Mouse (Mus musculus) v-Abl transformed pro-B cells (cell line): ENCODE measurements at regions not wholly inside any gene's neighbourhood (a gene's known extent, or its start where the extent isn't known, plus 50 kb on each side); places are given as distances from the start of the nearest gene placed in this dataset.

ENCODE experiments used
- in situ Hi-C, 2 experiments: fragments of 400-800 bp; cut with MboI; formaldehyde crosslinking; loops; one replicate each; pipeline ENCODE4 v1.15.1; 2025; ENCODE audit not compliant: unreplicated experiment in 2 of 2

GRCm38 (mm10) chr2:158909086-158909485 lies 114.5 kb downstream of the Dhx35 start:
- in situ Hi-C loops, result loop anchor here in 1 of 2 experiments (25.0 kb wide), 1 partner anchor 1978 kb away; the partner anchor contains the start of gene Lpin3

GRCm38 (mm10) chr2:158910325-158910724 lies 115.7 kb downstream of the Dhx35 start:
- in situ Hi-C loops, result loop anchor here (5.0 to 25.0 kb wide), 3 partner anchors 1682 to 1977 kb away; partner anchors contain the start of gene Lpin3 (in 1 of the 2)

- in situ Hi-C loops, result loop anchor here (5.0 to 25.0 kb wide), 3 partner anchors 1681 to 1976 kb away; partner anchors contain the start of gene Lpin3 (in 1 of the 2)
These were observed 116.6 kb downstream of the Dhx35 start for GRCm38 (mm10) chr2:158911191-158911590.

- in situ Hi-C loops, result loop anchor here (5.0 to 25.0 kb wide), 3 partner anchors 1680 to 1975 kb away; partner anchors contain the start of gene Lpin3 (in 1 of the 2)
These were observed 118.1 kb downstream of the Dhx35 start for GRCm38 (mm10) chr2:158912631-158913258.

- in situ Hi-C loops, result loop anchor here in 1 of 2 experiments (25.0 kb wide), 1 partner anchor 1970 kb away; the partner anchor contains the start of gene Lpin3
These were observed 122.8 kb downstream of the Dhx35 start for GRCm38 (mm10) chr2:158917398-158917797.

- in situ Hi-C loops, result loop anchor here in 1 of 2 experiments (25.0 kb wide), 1 partner anchor 1969 kb away; the partner anchor contains the start of gene Lpin3
These were observed 123.7 kb downstream of the Dhx35 start for GRCm38 (mm10) chr2:158918312-158918711.

GRCm38 (mm10) chr2:158921342-158922255 lies 127.0 kb downstream of the Dhx35 start:
- in situ Hi-C loops, result loop anchor here in 1 of 2 experiments (25.0 kb wide), 1 partner anchor 1966 kb away; the partner anchor contains the start of gene Lpin3

GRCm38 (mm10) chr2:158922766-158923165 lies 128.2 kb downstream of the Dhx35 start:
- in situ Hi-C loops, result loop anchor here in 1 of 2 experiments (25.0 kb wide), 1 partner anchor 1965 kb away; the partner anchor contains the start of gene Lpin3

GRCm38 (mm10) chr2:158929507-158929906 lies 134.9 kb downstream of the Dhx35 start:
- in situ Hi-C loops, result no loop called here

- in situ Hi-C loops, result no loop called here
These were observed 143.4 kb downstream of the Dhx35 start for GRCm38 (mm10) chr2:158937948-158938565.

GRCm38 (mm10) chr2:158949418-158949817 lies 154.8 kb downstream of the Dhx35 start:
- in situ Hi-C loops, result no loop called here

- in situ Hi-C loops, result no loop called here
These were observed 156.5 kb downstream of the Dhx35 start for GRCm38 (mm10) chr2:158951061-158951460.

GRCm38 (mm10) chr2:158956888-158957287 lies 162.3 kb downstream of the Dhx35 start:
- in situ Hi-C loops, result no loop called here

GRCm38 (mm10) chr2:158965003-158965665 lies 170.5 kb downstream of the Dhx35 start:
- in situ Hi-C loops, result no loop called here

- in situ Hi-C loops, result no loop called here
These were observed 177.6 kb downstream of the Dhx35 start for GRCm38 (mm10) chr2:158972178-158972577.

- in situ Hi-C loops, result no loop called here
These were observed 191.0 kb downstream of the Dhx35 start for GRCm38 (mm10) chr2:158985529-158986148.

GRCm38 (mm10) chr2:159002481-159003186 lies 208.0 kb downstream of the Dhx35 start:
- in situ Hi-C loops, result no loop called here

GRCm38 (mm10) chr2:159003187-159003497 lies 208.5 kb downstream of the Dhx35 start:
- in situ Hi-C loops, result no loop called here

- in situ Hi-C loops, result no loop called here
These were observed 209.8 kb downstream of the Dhx35 start for GRCm38 (mm10) chr2:159004417-159004816.
